Mouse (Mus musculus) limb, embryonic 12.5 days (tissue): ENCODE measurements around the gene Pdia5. TPM values are rescaled to one million over a fixed set of nuclear protein-coding genes. Genes with fewer than 3 reads are reported as not detected.

Experiments
- microRNA-seq: library from miRNA; unstranded; fragments of <30 nt; microRNA quantifications from one replicate; pipeline ENCODE4, GENCODE M21; 2017
- polyA plus RNA-seq: library from polyadenylated mRNA; unstranded; fragments of >200 nt; fragmentation: Nextera tagmentation; extraction: Ambion mirVana; gene quantifications from 2 replicates; pipeline ENCODE4 v1.2.1, GENCODE M21; 2016

Gene Pdia5
- polyA plus RNA-seq, 1 experiment from 2014 or later, result 24.1 TPM

Small RNA genes lying within 50 kb of the gene (microRNA-seq; reads per million reads assigned to microRNA genes)
- gene Gm25548, result not detected

Other genes with a start within 250 kb of the Pdia5 start
- gene Sec22a, start 127.0 kb downstream of the Pdia5 start, polyA plus RNA-seq, result 39.1 and 42.2 TPM in 2 replicates
- gene Sema5b, start 50.3 kb upstream of the Pdia5 start, polyA plus RNA-seq, result 9.4 and 10.0 TPM in 2 replicates